Mouse (Mus musculus) cortical plate, adult 2 months (tissue): Measurements from ENCODE around the gene Rfxank.

Experiments
- CTCF ChIP-seq: fragments of 200-500 bp; IDR thresholded peaks from 2 replicates; pipeline ENCODE4 v1.5.1; 2011; ENCODE audit warnings: mild to moderate bottlenecking, control low read depth, low read length; ENCODE audit not compliant: insufficient read depth; ENCODE audit errors: extremely low read depth
- POLR2A ChIP-seq: fragments of 200-500 bp; IDR thresholded peaks from 2 replicates; pipeline ENCODE4 v1.6.1; 2011; ENCODE audit warnings: mild to moderate bottlenecking, low read length, control low read depth; ENCODE audit not compliant: insufficient read depth; ENCODE audit errors: extremely low read depth

- TF ChIP-seq CTCF (no peak), POLR2A (no peak)
These were observed 10.5 kb downstream of the Rfxank start for GRCm38 (mm10) chr8:70128435-70128834.
